Mouse (Mus musculus) heart, postnatal 0 days (tissue): ENCODE measurements at regions not wholly inside any gene's neighbourhood (a gene's known extent, or its start where the extent isn't known, plus 50 kb on each side); places are given as distances from the start of the nearest gene placed in this dataset.

ENCODE experiments used
- ATAC-seq: fragments of 200-750 bp; cut with Nextera tagmentation; 2 replicates; pipeline ENCODE4 v1.8.0; 2017; ENCODE audit warnings: low read depth, moderate number of reproducible peaks, moderate library complexity; ENCODE audit not compliant: insufficient read depth
- DNase-seq: peaks from one replicate; pipeline ENCODE4 v3.0.0-alpha.2; 2016; ENCODE audit warnings: low spot score
- H3K27ac ChIP-seq: fragments of 300-500 bp; sonication (generic); 2 replicates; pipeline ENCODE4 v1.5.1; 2014; ENCODE audit warnings: low read depth, mild to moderate bottlenecking
- H3K27me3 ChIP-seq: fragments of 300-500 bp; sonication (generic); 2 replicates; pipeline ENCODE4 v1.6.1; 2014; ENCODE audit warnings: low read length, mixed read lengths; ENCODE audit not compliant: control insufficient read depth, insufficient read depth
- H3K36me3 ChIP-seq: fragments of 300-500 bp; sonication (generic); replicated peaks from 2 replicates; pipeline ENCODE4 v1.6.1; 2014; ENCODE audit warnings: low read length, mixed read lengths; ENCODE audit not compliant: control insufficient read depth, insufficient read depth
- H3K4me1 ChIP-seq: fragments of 300-500 bp; sonication (generic); 2 replicates; pipeline ENCODE4 v1.6.1; 2014; ENCODE audit warnings: antibody characterized with exemption; ENCODE audit not compliant: control insufficient read depth, insufficient read depth
- H3K4me2 ChIP-seq: fragments of 300-500 bp; sonication (generic); 2 replicates; pipeline ENCODE4 v1.6.1; 2014; ENCODE audit warnings: low read depth, mild to moderate bottlenecking, low read length, moderate library complexity
- H3K4me3 ChIP-seq: fragments of 300-500 bp; sonication (generic); 2 replicates; pipeline ENCODE4 v1.5.1; 2014; ENCODE audit warnings: low read depth, low read length
- H3K9ac ChIP-seq: fragments of 300-500 bp; sonication (generic); replicated peaks from 2 replicates; pipeline ENCODE4 v1.6.1; 2014; ENCODE audit warnings: low read depth, low read length, mixed read lengths
- H3K9me3 ChIP-seq: fragments of 300-500 bp; sonication (generic); replicated peaks from 2 replicates; pipeline ENCODE4 v1.6.1; 2016; ENCODE audit warnings: low read length; ENCODE audit not compliant: control insufficient read depth
- CTCF ChIP-seq: IDR thresholded peaks from 2 replicates; pipeline ENCODE4 v1.5.1; 2016; ENCODE audit warnings: antibody characterized with exemption, control low read depth, low read depth
- EP300 ChIP-seq: IDR thresholded peaks from 2 replicates; pipeline ENCODE4 v1.6.1; 2016; ENCODE audit warnings: antibody characterized with exemption, low read depth
- WGBS: fragments of 180-500 bp; shearing (Covaris S2); extraction: QIAGEN DNeasy Blood & Tissue Kit; methylation state at CpG from one replicate; pipeline ENCODE4 v1.1.7; 2014; 5-methylcytosine and 5-hydroxymethylcytosine counted together

- ATAC-seq (no peak), DNase-seq (no peak)
- no peaks in the 10 kb centered on the region for H3K27me3 ChIP-seq
- H3K9me3 ChIP-seq, result no peaks in the 10 kb centered on the region
- TF ChIP-seq EP300 (no peak), CTCF (no peak)
- H3K36me3 ChIP-seq, result no peaks in the 10 kb centered on the region
- 53% methylated on average over 2 of the region's 2 CpGs for WGBS
- H3K27ac ChIP-seq, result no peak overlapping the region
- no peak overlapping the region for H3K9ac ChIP-seq
- H3K4me1 ChIP-seq, result no peaks in the 10 kb centered on the region
- no peak overlapping the region for H3K4me3 ChIP-seq
- no peak overlapping the region for H3K4me2 ChIP-seq
Observed at GRCm38 (mm10) chr15:70641051-70641552, 3193.3 kb upstream of the Gm6569 start.

- DNase-seq (no peak), ATAC-seq (no peak)
- Histone ChIP-seq H3K27ac (no peak overlapping the region), H3K9ac (no peak overlapping the region), H3K4me2 (no peak overlapping the region), H3K4me3 (no peak overlapping the region), H3K36me3 (no peaks in the 10 kb centered on the region), H3K4me1 (no peaks in the 10 kb centered on the region), H3K27me3 (no peaks in the 10 kb centered on the region), H3K9me3 (no peaks in the 10 kb centered on the region)
- TF ChIP-seq EP300 (no peak), CTCF (no peak)
Observed at GRCm38 (mm10) chr15:70644447-70645202, 3189.7 kb upstream of the Gm6569 start.

- ATAC-seq (no peak), DNase-seq (no peak)
- Histone ChIP-seq H3K9ac (no peak overlapping the region), H3K4me1 (no peaks in the 10 kb centered on the region), H3K4me3 (no peak overlapping the region), H3K4me2 (no peak overlapping the region), H3K9me3 (no peaks in the 10 kb centered on the region), H3K27ac (no peak overlapping the region), H3K36me3 (no peaks in the 10 kb centered on the region), H3K27me3 (no peaks in the 10 kb centered on the region)
- WGBS, result 64% methylated on average over 1 of the region's 1 CpGs
- no peak for TF ChIP-seq CTCF
- no peak for TF ChIP-seq EP300
Observed at GRCm38 (mm10) chr15:70675549-70675948, 3158.8 kb upstream of the Gm6569 start.

GRCm38 (mm10) chr15:70704547-70704946, 3129.8 kb upstream of the Gm6569 start:
- no peaks in the 10 kb centered on the region for H3K9me3 ChIP-seq
- 69% methylated on average over 2 of the region's 2 CpGs for WGBS
- no peak for ATAC-seq

GRCm38 (mm10) chr15:70713736-70714135, 3120.6 kb upstream of the Gm6569 start:
- Histone ChIP-seq H3K9ac (no peak overlapping the region), H3K36me3 (no peaks in the 10 kb centered on the region), H3K27ac (no peak overlapping the region), H3K9me3 (no peaks in the 10 kb centered on the region), H3K27me3 (no peaks in the 10 kb centered on the region), H3K4me1 (no peaks in the 10 kb centered on the region), H3K4me2 (no peak overlapping the region), H3K4me3 (no peak overlapping the region)
- ATAC-seq, result no peak
- TF ChIP-seq CTCF (no peak), EP300 (no peak)
- no peak for DNase-seq

More at GRCm38 (mm10) chr15:70704547-70704946, 3129.8 kb upstream of the Gm6569 start:
- H3K4me3 ChIP-seq, result no peak overlapping the region
- TF ChIP-seq CTCF (no peak), EP300 (no peak)
- H3K27ac ChIP-seq, result no peak overlapping the region
- no peaks in the 10 kb centered on the region for H3K27me3 ChIP-seq
- H3K36me3 ChIP-seq, result no peaks in the 10 kb centered on the region
- no peak for DNase-seq
- H3K9ac ChIP-seq, result no peak overlapping the region
- no peaks in the 10 kb centered on the region for H3K4me1 ChIP-seq
- no peak overlapping the region for H3K4me2 ChIP-seq
